Mouse (Mus musculus): ENCODE measurements around the gene Prss42.

GRCm38 (mm10) chr9:110772336-110772735 lies 25.6 kb upstream of the Prss42 start:
- TF ChIP-seq EP300 (IDR thresholded peaks at IDR 0.05; ENCODE audit: insufficient read depth, low read depth, low read length) (no peak), CTCF (IDR thresholded peaks at IDR 0.05; ENCODE audit: low read depth, low read length) (no peak)

Measured in ES-Bruce4 (cell line).